Mouse (Mus musculus) cerebellum, adult 2 months (tissue): ENCODE results near the gene Anapc16. TPM values are rescaled to one million over a fixed set of nuclear protein-coding genes. Genes with fewer than 3 reads are reported as not detected.

Experiments used
- DNase-seq, 2 experiments: peaks; one replicate each; pipeline ENCODE4 v3.0.0; 2021
- H3K27ac ChIP-seq: fragments of 200-500 bp; 2 replicates; pipeline ENCODE4 v1.5.1; 2012; ENCODE audit warnings: low read length, control low read depth, inconsistent platforms; ENCODE audit not compliant: insufficient read depth
- H3K27me3 ChIP-seq: fragments of 200-500 bp; 2 replicates; pipeline ENCODE4 v1.6.1; 2012; ENCODE audit warnings: inconsistent platforms, mild to moderate bottlenecking, low read length, moderate library complexity; ENCODE audit not compliant: control insufficient read depth, insufficient read depth
- H3K4me1 ChIP-seq: fragments of 200-500 bp; 2 replicates; pipeline ENCODE4 v1.6.1; 2011; ENCODE audit warnings: low read length; ENCODE audit not compliant: control insufficient read depth, insufficient read depth
- H3K4me3 ChIP-seq: fragments of 200-500 bp; replicated peaks from 2 replicates; pipeline ENCODE3; 2011; ENCODE audit warnings: mild to moderate bottlenecking, low read depth, low read length, control low read depth; ENCODE audit not compliant: insufficient read depth
- CTCF ChIP-seq: fragments of 200-500 bp; IDR thresholded peaks from 2 replicates; pipeline ENCODE4 v1.5.1; 2011; ENCODE audit warnings: low read depth, mild to moderate bottlenecking, control low read depth, low read length, moderate library complexity, borderline replicate concordance; ENCODE audit not compliant: insufficient read depth
- POLR2A ChIP-seq: fragments of 200-500 bp; IDR thresholded peaks from 2 replicates; pipeline ENCODE4 v1.6.1; 2011; ENCODE audit warnings: low read length, control low read depth, borderline replicate concordance; ENCODE audit not compliant: insufficient read depth
- WGBS: fragments of 180-500 bp; shearing (Covaris S2); methylation state at CpG from one replicate; pipeline ENCODE4 v1.1.7; 2018; 5-methylcytosine and 5-hydroxymethylcytosine counted together
- polyA plus RNA-seq: library from polyadenylated mRNA; depleted of rRNA; stranded (reverse); fragments of >200 nt; gene quantifications from 2 replicates; pipeline ENCODE4 v1.2.3, GENCODE M21; 2012

The Anapc16 gene
- polyA plus RNA-seq, 1 experiment, result 95.5 TPM

GRCm38 (mm10) chr10:59974786-59975185 is 28.1 kb downstream of the Anapc16 start:
- no peak for TF ChIP-seq CTCF
- no peak for TF ChIP-seq POLR2A
- WGBS, result 93% methylated on average over 3 of the region's 3 CpGs
- peak overlapping the region; percentile 54; the same call in 1 of the 2 replicates for H3K27ac ChIP-seq
- no peaks in the 10 kb centered on the region for H3K27me3 ChIP-seq
- H3K4me1 ChIP-seq, result peaks cover 23% of the 10 kb centered on the region
- no peak for DNase-seq
- no peak overlapping the region for H3K4me3 ChIP-seq

- 29% methylated on average over 6 of the region's 6 CpGs for WGBS
- no peak overlapping the region for H3K4me3 ChIP-seq
- peak overlapping the region; percentile 66 for H3K27ac ChIP-seq
- H3K4me1 ChIP-seq, result peaks cover 23% of the 10 kb centered on the region
- TF ChIP-seq POLR2A (no peak), CTCF (no peak)
- DNase-seq, result peak in 1 of 2 experiments; percentile 65
- no peaks in the 10 kb centered on the region for H3K27me3 ChIP-seq
These were observed 28.7 kb downstream of the Anapc16 start for GRCm38 (mm10) chr10:59974191-59974664.

GRCm38 (mm10) chr10:59973400-59973799 is 29.5 kb downstream of the Anapc16 start:
- DNase-seq, result no peak
- TF ChIP-seq CTCF (no peak), POLR2A (no peak)
- H3K4me1 ChIP-seq, result peaks cover 23% of the 10 kb centered on the region
- peak overlapping the region; percentile 2; the same call in 1 of the 2 replicates for H3K27ac ChIP-seq
- WGBS, result 93% methylated on average over 4 of the region's 4 CpGs
- no peak overlapping the region for H3K4me3 ChIP-seq
- H3K27me3 ChIP-seq, result no peaks in the 10 kb centered on the region

- H3K4me3 ChIP-seq, result no peak overlapping the region
- TF ChIP-seq CTCF (no peak), POLR2A (no peak)
- peaks cover 23% of the 10 kb centered on the region for H3K4me1 ChIP-seq
- no peak overlapping the region for H3K27ac ChIP-seq
- H3K27me3 ChIP-seq, result no peaks in the 10 kb centered on the region
- WGBS, result 84% methylated on average over 6 of the region's 6 CpGs
- no peak for DNase-seq
These were observed 29.9 kb downstream of the Anapc16 start for GRCm38 (mm10) chr10:59972999-59973398.

- peaks cover 27% of the 10 kb centered on the region for H3K4me1 ChIP-seq
- 91% methylated on average over 2 of the region's 2 CpGs for WGBS
- TF ChIP-seq POLR2A (no peak), CTCF (no peak)
- no peak overlapping the region for H3K4me3 ChIP-seq
- DNase-seq, result no peak
- no peaks in the 10 kb centered on the region for H3K27me3 ChIP-seq
- H3K27ac ChIP-seq, result no peak overlapping the region
These were observed 30.4 kb downstream of the Anapc16 start for GRCm38 (mm10) chr10:59972534-59972933.

- 96% methylated on average over 8 of the region's 8 CpGs for WGBS
- DNase-seq, result no peak
- Histone ChIP-seq H3K4me1 (peaks cover 32% of the 10 kb centered on the region), H3K4me3 (no peak overlapping the region), H3K27me3 (no peaks in the 10 kb centered on the region), H3K27ac (no peak overlapping the region)
- TF ChIP-seq POLR2A, result no peak
- TF ChIP-seq CTCF, result no peak
These were observed 31.1 kb downstream of the Anapc16 start for GRCm38 (mm10) chr10:59971813-59972212.

- no peaks in the 10 kb centered on the region for H3K27me3 ChIP-seq
- TF ChIP-seq CTCF (no peak), POLR2A (no peak)
- no peak for DNase-seq
- peak overlapping the region; percentile 74 for H3K4me3 ChIP-seq
- WGBS, result 22% methylated on average over 6 of the region's 6 CpGs
- H3K27ac ChIP-seq, result peak overlapping the region; percentile 100
- peaks cover 32% of the 10 kb centered on the region for H3K4me1 ChIP-seq
These were observed 32.4 kb downstream of the Anapc16 start for GRCm38 (mm10) chr10:59970450-59971062.

GRCm38 (mm10) chr10:59969821-59970449 is 33.0 kb downstream of the Anapc16 start:
- H3K27me3 ChIP-seq, result no peaks in the 10 kb centered on the region
- DNase-seq, result peak; percentile 85 to 86
- peaks cover 30% of the 10 kb centered on the region for H3K4me1 ChIP-seq
- WGBS, result under 1% methylated on average over 25 of the region's 25 CpGs
- peak overlapping the region; percentile 74 for H3K4me3 ChIP-seq
- peak; percentile 88 for TF ChIP-seq POLR2A
- TF ChIP-seq CTCF, result no peak
- peak overlapping the region; percentile 100 for H3K27ac ChIP-seq
